Mouse (Mus musculus) ZHBTc4 (cell line): Measurements from ENCODE around the gene Hdac4.

Experiments used
- DNase-seq: peaks from one replicate; pipeline ENCODE4 v3.0.0-alpha.2; 2011; ENCODE audit warnings: low read depth, low spot score

Hdac4 gene

DNA sequence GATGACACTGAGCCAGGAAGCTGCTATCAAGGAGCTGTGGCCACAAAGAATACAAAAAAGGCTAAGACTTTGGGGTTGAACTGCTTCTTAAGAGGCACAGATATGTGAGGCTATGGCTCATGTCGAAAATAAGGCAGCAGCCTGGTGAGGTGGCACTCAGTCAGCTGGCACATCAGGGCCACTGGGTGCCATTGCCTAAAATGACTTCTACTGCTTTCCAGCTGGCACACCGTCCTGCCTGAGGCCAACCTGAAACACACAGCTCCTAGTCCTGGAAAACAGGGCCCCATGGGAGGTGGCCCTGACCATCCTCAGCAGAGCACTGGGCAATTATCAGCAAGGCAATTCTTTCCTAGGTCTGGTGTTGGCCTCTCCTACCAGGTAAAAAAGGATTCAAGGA lies 167.3 kb downstream of the Hdac4 start:
- no peak for DNase-seq

GRCm38 (mm10) chr1:92026351-92026750 lies 169.1 kb downstream of the Hdac4 start:
- DNase-seq = no peak

DNA sequence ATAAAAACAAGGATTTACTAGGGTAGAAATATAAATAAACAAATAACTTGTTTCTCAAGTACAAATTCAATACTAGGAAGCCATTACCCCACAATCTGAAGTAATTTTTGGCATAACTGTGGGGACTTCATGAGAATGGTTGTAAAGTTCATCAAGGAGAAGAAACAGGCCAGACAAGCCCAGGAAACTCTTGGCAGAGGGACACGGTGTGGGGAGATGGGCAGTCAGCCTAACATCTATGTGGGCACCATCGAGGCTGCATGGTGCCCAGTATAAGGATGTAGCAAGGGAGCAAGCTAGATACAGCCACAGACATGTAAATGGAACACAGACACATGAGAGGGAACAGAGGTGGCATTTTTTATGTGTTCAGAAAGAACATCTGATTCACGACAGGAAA lies 171.6 kb downstream of the Hdac4 start:
- no peak for DNase-seq

GRCm38 (mm10) chr1:92022009-92022408 lies 173.5 kb downstream of the Hdac4 start:
- DNase-seq = no peak

DNA sequence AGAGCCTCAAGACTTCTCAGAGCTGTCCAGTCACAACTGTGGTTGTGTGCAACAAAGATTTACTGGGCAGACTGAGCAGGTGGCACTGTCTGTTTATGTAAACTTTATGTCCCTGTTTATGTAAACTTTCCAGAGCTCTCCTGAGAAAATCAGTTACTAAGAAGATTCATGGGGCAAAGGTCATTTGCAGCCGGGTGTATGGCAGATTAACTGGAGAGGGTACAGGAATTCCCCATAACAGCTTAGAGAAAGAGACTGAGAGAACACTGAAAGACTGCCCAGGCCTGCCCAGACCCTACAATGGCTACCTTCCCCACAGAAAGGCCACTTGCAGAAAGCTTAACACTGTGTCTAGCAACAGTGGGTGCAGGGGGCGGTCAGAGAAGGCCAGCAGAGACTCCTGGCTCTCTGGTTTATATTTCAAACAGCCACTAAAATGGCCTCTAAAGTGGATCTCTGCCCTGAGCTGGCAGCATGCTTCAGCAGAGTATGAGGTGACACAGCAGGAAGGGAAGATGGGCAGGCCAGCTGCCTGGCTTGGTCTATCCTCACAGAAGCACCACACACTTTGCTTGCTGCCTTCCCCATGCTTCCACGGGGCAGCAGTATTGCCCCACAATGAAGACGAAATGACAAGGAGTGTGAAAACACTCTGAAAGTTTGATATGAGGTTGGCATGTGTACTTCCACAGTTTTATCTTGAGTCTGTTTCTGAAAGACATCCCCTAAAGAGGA lies 179.4 kb downstream of the Hdac4 start:
- DNase-seq = no peak

DNA sequence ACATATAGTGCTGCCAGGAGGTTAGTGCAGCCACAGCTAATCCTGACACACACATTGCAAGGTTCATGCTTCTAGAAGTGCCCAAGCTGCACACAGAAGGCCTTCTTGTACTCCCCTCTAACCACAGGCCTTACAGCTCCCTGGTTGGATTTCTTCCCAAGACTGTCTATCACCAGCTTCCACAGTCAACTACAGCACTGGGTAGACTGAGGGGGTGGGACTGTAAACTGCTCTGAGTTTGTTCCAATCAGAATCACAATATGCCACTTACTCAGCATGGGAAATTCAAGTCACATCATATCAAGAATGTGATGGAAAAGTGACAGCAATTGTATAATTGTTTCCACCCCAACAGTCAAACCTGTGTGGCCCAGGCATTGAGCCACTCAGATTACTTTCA lies 180.2 kb downstream of the Hdac4 start:
- DNase-seq = no peak

GRCm38 (mm10) chr1:92014496-92014895 lies 181.0 kb downstream of the Hdac4 start:
- DNase-seq = no peak

GRCm38 (mm10) chr1:92006666-92007065 lies 188.8 kb downstream of the Hdac4 start:
- no peak for DNase-seq

GRCm38 (mm10) chr1:92005617-92005940 lies 189.9 kb downstream of the Hdac4 start:
- no peak for DNase-seq

DNA sequence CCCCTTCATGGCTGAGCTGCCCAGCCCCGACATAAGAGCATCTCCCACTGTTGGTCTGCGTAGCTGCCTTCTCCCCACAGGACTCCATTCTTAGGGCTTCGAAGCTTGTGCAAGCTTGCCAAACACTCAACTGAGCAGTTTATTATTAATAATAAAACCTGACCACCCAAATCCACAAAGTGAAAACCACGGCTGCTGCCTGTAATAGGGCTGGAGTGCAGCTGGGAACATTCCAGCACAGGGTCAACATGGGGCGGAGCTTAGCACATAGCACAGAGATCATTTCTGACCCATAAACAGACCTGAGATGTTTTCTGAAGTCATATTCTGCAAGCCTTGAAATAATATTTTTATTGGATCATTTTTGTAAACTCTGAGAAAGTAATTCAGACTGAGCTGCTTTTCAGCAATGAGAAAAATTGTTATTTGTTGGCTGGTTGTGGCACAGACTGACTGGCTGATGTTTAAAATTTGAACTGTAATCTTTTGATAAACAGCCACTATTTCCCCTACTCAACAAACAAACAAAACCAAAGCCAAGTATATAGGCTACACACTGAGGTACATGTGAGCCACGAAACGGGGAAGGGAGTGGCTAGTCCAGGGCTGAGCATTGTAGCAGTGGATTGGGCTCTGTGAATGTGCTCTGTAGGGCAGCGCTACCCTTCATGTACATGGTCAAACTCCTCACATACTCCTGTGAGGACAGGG lies 190.4 kb downstream of the Hdac4 start:
- no peak for DNase-seq

DNA sequence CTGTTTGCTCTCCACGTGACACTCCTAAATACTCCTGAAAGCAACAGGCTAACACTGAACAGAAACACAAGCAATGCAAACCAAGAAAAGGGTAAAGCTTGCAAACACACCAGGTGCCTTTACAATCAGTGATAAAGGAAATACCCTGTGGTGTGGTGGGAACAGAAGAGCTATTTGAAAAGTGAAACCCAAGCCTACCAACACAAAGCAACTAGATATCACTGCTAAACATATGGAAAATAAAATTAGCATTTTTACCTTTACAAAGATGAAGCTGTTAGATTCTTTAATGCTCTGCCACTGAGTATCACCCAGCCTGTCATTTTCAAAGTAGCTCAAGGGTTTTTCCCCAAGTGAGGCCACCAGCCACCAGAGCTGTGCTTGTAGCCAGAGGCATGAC lies 191.4 kb downstream of the Hdac4 start:
- DNase-seq = peak; percentile 20

DNA sequence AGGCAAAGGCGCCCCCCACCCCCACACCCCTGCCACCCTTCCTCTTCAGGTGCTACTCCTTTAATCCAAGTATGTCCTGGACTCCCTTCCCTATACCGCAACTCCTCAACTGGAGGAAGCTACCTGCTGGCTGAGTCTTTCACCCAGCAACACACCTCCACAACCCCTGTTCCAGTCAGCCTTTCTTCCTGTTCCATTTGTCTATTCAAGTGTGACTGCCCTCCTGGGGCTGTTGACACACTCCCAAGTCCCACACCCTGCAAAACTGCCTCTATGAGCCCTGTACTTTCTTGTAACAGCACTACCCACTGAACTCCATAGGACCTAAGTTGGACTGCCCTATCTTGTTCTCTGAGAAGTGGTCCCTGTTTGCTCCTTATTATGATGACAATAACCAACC lies 195.3 kb downstream of the Hdac4 start:
- no peak for DNase-seq

DNA sequence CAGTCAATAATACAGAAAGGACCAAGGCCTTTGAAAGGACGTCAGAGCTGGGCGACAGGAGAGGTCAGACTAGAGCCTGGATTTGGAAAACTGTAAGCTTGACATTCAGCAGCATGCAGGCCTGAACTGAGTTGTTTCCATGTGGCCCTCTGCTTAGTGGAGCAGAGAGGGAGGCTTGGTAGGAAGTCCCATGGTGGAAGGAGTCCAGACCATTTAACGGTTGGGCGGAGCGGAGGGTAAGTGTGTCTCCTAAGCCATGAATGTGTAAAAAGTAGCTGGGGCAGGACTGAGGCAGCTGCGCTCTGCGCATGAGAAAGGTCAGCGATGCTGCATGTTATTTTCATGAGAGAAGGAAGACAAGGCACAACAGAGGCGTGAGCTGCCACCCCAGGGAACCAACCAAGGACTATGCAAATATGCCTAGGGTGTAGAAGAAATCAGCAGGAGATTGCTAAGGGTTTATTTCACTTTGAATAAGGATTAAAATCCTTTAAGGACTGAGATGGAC lies 201.8 kb downstream of the Hdac4 start:
- DNase-seq = peak; percentile 67

- no peak for DNase-seq
These were observed 202.8 kb downstream of the Hdac4 start for GRCm38 (mm10) chr1:91992652-91993051.

DNA sequence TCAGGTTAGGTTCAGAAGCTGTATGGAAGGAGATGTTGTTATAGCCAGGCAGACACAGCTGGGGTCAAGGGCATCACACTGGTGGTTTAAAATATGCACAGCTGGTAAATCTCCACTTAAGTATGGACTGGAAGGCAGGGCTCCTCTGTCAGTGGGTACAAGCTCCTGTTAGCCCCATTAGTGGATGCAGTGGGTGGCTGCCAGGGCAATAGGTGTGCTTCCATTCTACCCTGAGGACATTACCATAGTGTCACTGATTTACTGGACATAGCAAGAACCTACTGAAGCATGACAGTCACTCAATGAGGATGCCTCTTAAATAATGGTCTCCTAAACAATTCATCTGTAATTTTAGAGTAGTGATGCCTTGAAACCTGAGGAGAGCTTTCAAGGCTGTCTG lies 203.9 kb downstream of the Hdac4 start:
- DNase-seq = no peak

- DNase-seq = no peak
These were observed 204.6 kb downstream of the Hdac4 start for GRCm38 (mm10) chr1:91990852-91991251.

GRCm38 (mm10) chr1:91988866-91989265 lies 206.6 kb downstream of the Hdac4 start:
- DNase-seq = no peak

GRCm38 (mm10) chr1:91987431-91987830 lies 208.1 kb downstream of the Hdac4 start:
- DNase-seq = no peak

DNA sequence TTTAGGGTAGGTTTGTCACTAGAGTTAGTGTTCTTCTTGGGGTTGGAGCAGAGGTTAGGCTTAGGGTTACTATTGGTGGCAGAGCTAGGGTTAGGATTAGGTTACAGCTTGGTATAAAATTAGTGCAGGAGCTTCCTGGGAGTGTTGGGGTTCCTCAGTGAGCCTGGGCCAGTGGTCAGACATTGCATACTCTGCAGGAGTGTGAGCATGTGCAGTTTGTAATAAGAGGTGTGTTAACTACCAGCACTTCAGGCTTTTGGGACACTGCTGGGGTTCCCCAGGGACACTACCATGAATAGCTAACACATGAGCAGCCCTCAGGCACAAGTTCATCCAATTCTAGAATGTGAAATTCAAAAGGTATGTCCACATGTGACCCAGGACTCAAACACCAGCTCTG lies 209.7 kb downstream of the Hdac4 start:
- no peak for DNase-seq

DNA sequence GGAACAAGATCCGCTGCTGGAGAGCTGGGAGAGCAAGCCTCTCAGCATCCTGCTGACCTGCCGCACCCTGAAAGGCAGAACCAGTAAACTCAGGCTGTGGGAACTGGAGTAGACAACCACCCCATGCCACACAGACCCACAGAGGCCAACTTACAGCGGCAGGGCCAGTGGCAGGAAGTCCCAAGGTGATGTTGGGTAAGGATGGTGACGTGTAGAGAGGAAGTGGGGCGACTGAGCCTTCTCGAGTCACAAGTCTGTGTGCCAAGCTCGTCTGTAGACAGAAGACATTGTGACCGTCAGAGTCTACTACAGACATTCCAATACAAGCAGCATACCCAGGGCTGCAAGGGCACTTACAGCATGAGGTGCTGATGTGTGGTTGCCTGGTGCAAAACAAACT lies 211.0 kb downstream of the Hdac4 start:
- no peak for DNase-seq

DNA sequence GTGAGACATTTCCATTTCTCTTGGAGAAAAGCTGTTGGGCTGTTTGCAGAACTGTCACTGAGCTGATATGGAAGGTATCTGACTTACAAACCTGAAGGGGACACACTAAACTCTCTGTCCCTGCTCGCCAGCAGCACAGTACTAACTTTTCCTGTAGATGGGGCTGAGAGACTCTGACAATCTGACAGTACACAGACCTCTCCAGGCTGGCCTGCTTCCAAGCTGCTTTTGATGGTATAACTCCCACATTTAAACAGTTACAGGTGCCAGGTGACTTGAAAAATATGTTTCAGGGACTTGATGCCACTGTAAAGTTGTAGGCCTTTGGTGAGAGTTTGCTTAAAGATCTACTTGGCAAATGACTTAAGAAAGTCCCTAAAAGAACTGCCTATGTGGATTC lies 214.1 kb downstream of the Hdac4 start:
- DNase-seq = no peak

DNA sequence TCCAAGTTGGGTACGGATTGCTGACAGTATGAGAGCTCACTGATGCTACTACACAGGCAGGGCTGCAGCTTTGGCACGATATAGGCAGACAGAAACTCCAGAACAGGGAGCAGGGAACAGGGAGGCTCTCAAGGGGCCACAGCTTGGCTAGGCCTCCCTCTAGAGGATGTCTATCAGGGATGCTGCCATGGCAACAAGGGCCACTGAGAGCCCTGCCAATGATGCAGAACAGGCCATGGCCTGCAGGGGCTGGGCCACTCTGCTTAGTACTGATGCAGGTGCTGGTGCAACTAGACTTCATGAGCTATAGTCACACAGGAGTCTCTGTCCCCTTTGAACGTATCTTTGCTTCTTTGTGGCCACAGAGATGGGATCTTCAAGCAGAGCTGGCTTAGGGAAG lies 217.1 kb downstream of the Hdac4 start:
- peak; percentile 25 for DNase-seq

DNA sequence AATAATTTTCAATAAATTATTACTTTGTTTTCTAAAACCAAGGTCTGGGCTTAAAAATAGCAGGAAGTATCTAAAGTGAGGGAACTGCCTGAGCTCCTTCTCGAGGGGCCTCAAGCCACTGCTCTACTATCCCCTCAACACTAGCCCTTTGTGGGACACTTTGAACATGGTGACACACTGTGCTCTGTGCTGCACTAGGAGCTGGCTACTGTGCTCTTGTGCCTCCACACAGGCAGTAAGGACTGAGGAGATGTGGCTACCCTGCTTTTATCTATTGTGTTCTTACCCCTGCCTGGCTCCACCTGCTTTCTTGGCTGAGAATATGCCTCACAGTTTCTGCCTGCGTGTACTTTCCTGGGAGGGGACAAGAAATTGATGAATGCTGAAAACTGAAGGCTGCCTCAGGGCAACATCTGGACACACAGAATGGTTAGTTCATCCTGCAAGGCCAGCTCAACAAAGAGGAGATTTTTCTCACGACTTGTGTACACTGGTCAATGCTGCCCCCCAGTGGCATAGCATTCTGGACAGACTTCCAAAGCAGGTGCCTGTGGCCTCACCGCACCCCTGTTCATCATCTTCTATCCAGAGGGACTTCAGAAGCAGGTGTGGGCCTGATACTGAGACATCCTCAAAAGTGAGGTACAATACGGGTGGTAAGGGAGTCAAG lies 226.7 kb downstream of the Hdac4 start:
- DNase-seq = peak; percentile 57
